Mouse (Mus musculus) activated CD4-positive, CD25-positive, alpha-beta regulatory T cell (primary cell): Measurements from ENCODE around the gene Xpnpep1. TPM values are rescaled to one million over a fixed set of nuclear protein-coding genes. Genes with fewer than 3 reads are reported as not detected.

Experiments
- polyA plus RNA-seq, 2 experiments: library from polyadenylated mRNA; unstranded; fragments of 100-300 nt; shearing (Covaris generic); gene quantifications; one replicate each; pipeline ENCODE4 v1.2.1; 2017

Xpnpep1 gene
- polyA plus RNA-seq = 10 to 100 TPM; 82.7 to 85.4 TPM

GRCm38 (mm10) chr19:53040164-53041132 is at the start of gene Xpnpep1:
Gene Xpnpep1, minus strand, starts transcription at chr19:53040214.

Other genes with a start within 250 kb of the Xpnpep1 start
- 100 to 1,000 TPM; 200 to 203 TPM for gene Add3, start 100.2 kb upstream of the Xpnpep1 start, polyA plus RNA-seq